Mouse (Mus musculus): ENCODE measurements around the gene Dusp10.

Gene Dusp10

GRCm38 (mm10) chr1:184059814-184060213 lies 46.7 kb downstream of the Dusp10 start:
- no peak for DNase-seq

- DNase-seq: no peak
Measured at GRCm38 (mm10) chr1:184060381-184060780, 47.3 kb downstream of the Dusp10 start.

- no peak for DNase-seq
Measured at GRCm38 (mm10) chr1:184060828-184061734, 48.0 kb downstream of the Dusp10 start.

- no peak for DNase-seq
Measured at GRCm38 (mm10) chr1:184061901-184062300, 48.8 kb downstream of the Dusp10 start.

- no peak for DNase-seq
Measured at GRCm38 (mm10) chr1:184064306-184064705, 51.2 kb downstream of the Dusp10 start.

GRCm38 (mm10) chr1:184065589-184066361 lies 52.7 kb downstream of the Dusp10 start:
- DNase-seq: no peak

- no peak for DNase-seq
Measured at GRCm38 (mm10) chr1:184066460-184067287, 53.6 kb downstream of the Dusp10 start.

- DNase-seq: no peak
Measured at GRCm38 (mm10) chr1:184067704-184068558, 54.8 kb downstream of the Dusp10 start.

GRCm38 (mm10) chr1:184068971-184069370 lies 55.9 kb downstream of the Dusp10 start:
- no peak for DNase-seq

GRCm38 (mm10) chr1:184076065-184076464 lies 63.0 kb downstream of the Dusp10 start:
- DNase-seq: no peak

GRCm38 (mm10) chr1:184076756-184077155 lies 63.7 kb downstream of the Dusp10 start:
- no peak for DNase-seq

GRCm38 (mm10) chr1:184079304-184079703 lies 66.2 kb downstream of the Dusp10 start:
- DNase-seq: no peak

- DNase-seq: no peak
Measured at GRCm38 (mm10) chr1:184082661-184083060, 69.6 kb downstream of the Dusp10 start.

GRCm38 (mm10) chr1:184083166-184083565 lies 70.1 kb downstream of the Dusp10 start:
- no peak for DNase-seq

GRCm38 (mm10) chr1:184084961-184085360 lies 71.9 kb downstream of the Dusp10 start:
- no peak for DNase-seq

- DNase-seq: no peak
Measured at GRCm38 (mm10) chr1:184090515-184090914, 77.4 kb downstream of the Dusp10 start.

- no peak for DNase-seq
Measured at GRCm38 (mm10) chr1:184094914-184095313, 81.8 kb downstream of the Dusp10 start.

GRCm38 (mm10) chr1:184100414-184100813 lies 87.3 kb downstream of the Dusp10 start:
- no peak for DNase-seq

- DNase-seq: no peak
Measured at GRCm38 (mm10) chr1:184100927-184101749, 88.0 kb downstream of the Dusp10 start.

- no peak for DNase-seq
Measured at GRCm38 (mm10) chr1:184101750-184102046, 88.6 kb downstream of the Dusp10 start.

- no peak for DNase-seq
Measured at GRCm38 (mm10) chr1:184106832-184107231, 93.7 kb downstream of the Dusp10 start.
